Mouse (Mus musculus) CH12.LX (cell line): ENCODE results near the gene Rhob. TPM values are rescaled to one million over a fixed set of nuclear protein-coding genes. Genes with fewer than 3 reads are reported as not detected.

ENCODE experiments used
- DNase-seq: peaks from one replicate; pipeline ENCODE4 v3.0.0-alpha.2; 2013; ENCODE audit errors: extremely low read depth
- H3K27ac ChIP-seq: 2 replicates; pipeline ENCODE4 v1.5.1; 2012; ENCODE audit warnings: low read depth, mild to moderate bottlenecking, control low read depth, moderate library complexity; ENCODE audit not compliant: insufficient read depth
- H3K27me3 ChIP-seq: replicated peaks from 2 replicates; pipeline ENCODE3; 2012; ENCODE audit warnings: inconsistent platforms
- H3K36me3 ChIP-seq, 2 experiments: replicated peaks in 1 of 2; 2 replicates each; pipeline versions ENCODE3 to v1.6.1; 2012; ENCODE audit warnings: inconsistent platforms in 1 of 2, low read length in 1 of 2, mild to moderate bottlenecking in 1 of 2, mixed read lengths in 1 of 2, moderate library complexity in 1 of 2; ENCODE audit not compliant: control insufficient read depth in 1 of 2, insufficient read depth in 1 of 2
- H3K4me1 ChIP-seq, 2 experiments: 2 replicates each; pipeline ENCODE4 v1.6.1; 2012; ENCODE audit warnings: inconsistent platforms in 1 of 2, moderate library complexity in 1 of 2; ENCODE audit not compliant: insufficient read depth in 2 of 2, control insufficient read depth in 1 of 2
- H3K4me2 ChIP-seq: 2 replicates; pipeline ENCODE4 v1.6.1; 2012; ENCODE audit warnings: low read depth, mild to moderate bottlenecking, control low read depth; ENCODE audit not compliant: poor library complexity, insufficient read depth, severe bottlenecking
- H3K4me3 ChIP-seq, 3 experiments: fragments of 150-350 bp in 1 of 3; sonication (generic) in 1 of 3; replicated peaks in 1 of 3; 2 replicates each; pipeline versions ENCODE3 to v1.5.1; 2011 to 2012; ENCODE audit warnings: low read depth in 2 of 3, low read length in 2 of 3, mild to moderate bottlenecking in 2 of 3, moderate library complexity in 2 of 3, control low read depth in 1 of 3, improper control_type of control experiment in 1 of 3, inconsistent platforms in 1 of 3, mixed read lengths in 1 of 3; ENCODE audit not compliant: poor library complexity in 1 of 3
- H3K79me2 ChIP-seq: replicated peaks from 2 replicates; pipeline ENCODE4 v1.6.1; 2012; ENCODE audit warnings: mild to moderate bottlenecking, moderate library complexity; ENCODE audit not compliant: control insufficient read depth, poor library complexity, insufficient read depth, severe bottlenecking; ENCODE audit errors: extremely low read depth
- H3K9ac ChIP-seq: 2 replicates; pipeline ENCODE4 v1.6.1; 2012; ENCODE audit warnings: low read depth, mild to moderate bottlenecking, control low read depth, moderate library complexity; ENCODE audit not compliant: insufficient read depth
- H3K9me3 ChIP-seq: replicated peaks from 2 replicates; pipeline ENCODE3; 2012; ENCODE audit warnings: low read length, inconsistent platforms, mixed read lengths
- BHLHE40 ChIP-seq: IDR thresholded peaks from 2 replicates; pipeline ENCODE4 v1.6.1; 2011; ENCODE audit warnings: mild to moderate bottlenecking, low read depth, low read length, improper control_type of control experiment
- CTCF ChIP-seq, 2 experiments: IDR thresholded peaks in 1 of 2; conservative IDR thresholded peaks in 1 of 2; 2 replicates each; pipeline ENCODE4 v1.5.1; 2011 to 2012; ENCODE audit warnings: low read depth in 2 of 2, low read length in 2 of 2, improper control_type of control experiment in 1 of 2, inconsistent platforms in 1 of 2, mild to moderate bottlenecking in 1 of 2, moderate library complexity in 1 of 2
- E2F4 ChIP-seq: IDR thresholded peaks from 2 replicates; pipeline ENCODE4 v1.6.1; 2011; ENCODE audit warnings: low read depth, low read length, improper control_type of control experiment; ENCODE audit not compliant: insufficient replicate concordance
- ETS1 ChIP-seq: conservative IDR thresholded peaks from 2 replicates; pipeline ENCODE4 v1.6.1; 2012; ENCODE audit warnings: low read depth, mild to moderate bottlenecking, inconsistent platforms, low read length, improper control_type of control experiment, moderate library complexity
- GABPA ChIP-seq: IDR thresholded peaks from 2 replicates; pipeline ENCODE4 v1.6.1; 2012; ENCODE audit warnings: low read depth, low read length, improper control_type of control experiment, inconsistent platforms; ENCODE audit not compliant: insufficient replicate concordance
- HCFC1 ChIP-seq: IDR thresholded peaks from 2 replicates; pipeline ENCODE4 v1.6.1; 2012; ENCODE audit warnings: low read depth, mild to moderate bottlenecking, inconsistent platforms, low read length, improper control_type of control experiment
- IRF4 ChIP-seq: IDR thresholded peaks from 2 replicates; pipeline ENCODE4 v1.6.1; 2014; ENCODE audit warnings: low read depth, mild to moderate bottlenecking, inconsistent platforms, low read length, improper control_type of control experiment
- KAT2A ChIP-seq: IDR thresholded peaks from 2 replicates; pipeline ENCODE4 v1.6.1; 2012; ENCODE audit warnings: low read length, improper control_type of control experiment, inconsistent platforms; ENCODE audit not compliant: insufficient replicate concordance
- MAZ ChIP-seq: IDR thresholded peaks from 2 replicates; pipeline ENCODE4 v1.6.1; 2012; ENCODE audit warnings: low read depth, mild to moderate bottlenecking, inconsistent platforms, low read length, improper control_type of control experiment, moderate library complexity
- MXI1 ChIP-seq: IDR thresholded peaks from 2 replicates; pipeline ENCODE4 v1.6.1; 2011; ENCODE audit warnings: mild to moderate bottlenecking, low read depth, low read length, improper control_type of control experiment
- NRF1 ChIP-seq: IDR thresholded peaks from 2 replicates; pipeline ENCODE4 v1.6.1; 2014; ENCODE audit warnings: low read depth, mild to moderate bottlenecking, inconsistent platforms, low read length, improper control_type of control experiment, moderate library complexity
- PAX5 ChIP-seq: IDR thresholded peaks from 2 replicates; pipeline ENCODE4 v1.6.1; 2012; ENCODE audit warnings: low read length, inconsistent platforms, mixed read lengths
- POLR2A ChIP-seq: IDR thresholded peaks from 2 replicates; pipeline ENCODE4 v1.6.1; 2011; ENCODE audit warnings: low read depth, mild to moderate bottlenecking, improper control_type of control experiment, low read length
- RAD21 ChIP-seq: IDR thresholded peaks from 2 replicates; pipeline ENCODE4 v1.6.1; 2011; ENCODE audit warnings: low read depth, mild to moderate bottlenecking, low read length, improper control_type of control experiment, moderate library complexity
- SIN3A ChIP-seq: IDR thresholded peaks from 2 replicates; pipeline ENCODE4 v1.6.1; 2012; ENCODE audit warnings: low read length, improper control_type of control experiment, inconsistent platforms
- SMC3 ChIP-seq: IDR thresholded peaks from 2 replicates; pipeline ENCODE4 v1.6.1; 2011; ENCODE audit warnings: low read depth, low read length, improper control_type of control experiment
- TCF12 ChIP-seq: IDR thresholded peaks from 2 replicates; pipeline ENCODE4 v1.6.1; 2014; ENCODE audit warnings: low read depth, mild to moderate bottlenecking, inconsistent platforms, low read length, improper control_type of control experiment
- UBTF ChIP-seq: IDR thresholded peaks from 2 replicates; pipeline ENCODE4 v1.6.1; 2012; ENCODE audit warnings: low read depth, mild to moderate bottlenecking, inconsistent platforms, low read length, improper control_type of control experiment, moderate library complexity
- USF1 ChIP-seq: IDR thresholded peaks from 2 replicates; pipeline ENCODE4 v1.6.1; 2014; ENCODE audit warnings: low read depth, mild to moderate bottlenecking, inconsistent platforms, low read length, improper control_type of control experiment
- USF2 ChIP-seq: conservative IDR thresholded peaks from 2 replicates; pipeline ENCODE4 v1.6.1; 2011; ENCODE audit warnings: low read depth, low read length, improper control_type of control experiment
- ZKSCAN1 ChIP-seq: IDR thresholded peaks from 2 replicates; pipeline ENCODE4 v1.6.1; 2012; ENCODE audit warnings: low read depth, inconsistent platforms, low read length, improper control_type of control experiment, borderline replicate concordance
- ZNF384 ChIP-seq: IDR thresholded peaks from 2 replicates; pipeline ENCODE4 v1.6.1; 2012; ENCODE audit warnings: low read depth, low read length, improper control_type of control experiment, inconsistent platforms
- dilution Hi-C: fragments of 300-500 bp; cut with MboI; formaldehyde crosslinking; loops from 2 replicates; pipeline ENCODE4 v1.14.3; 2020; ENCODE audit warnings: low sequenced_read_pairs; ENCODE audit not compliant: extremely low pct_unique_long_range_greater_than_20kb, extremely low pct_ligation_motif_present
- in situ Hi-C: fragments of 300-500 bp; cut with MboI; formaldehyde crosslinking; loops from 3 replicates; pipeline ENCODE4 v1.14.3; 2019; ENCODE audit warnings: low sequenced_read_pairs, low pct_ligation_motif_present, low pct_unique_long_range_greater_than_20kb, mixed read lengths
- polyA plus RNA-seq: library from polyadenylated mRNA; unstranded; fragments of >175 nt; gene quantifications from 2 replicates; pipeline ENCODE4 v1.2.1, GENCODE M21; 2012; ENCODE audit warnings: low read depth; ENCODE audit not compliant: insufficient read length
- total RNA-seq, 2 experiments: library from RNA; depleted of rRNA; stranded (reverse); fragments of 300-350 nt in 1 of 2; fragments of >200 nt in 1 of 2; gene quantifications; 2 replicates each; pipeline ENCODE4 v1.2.3; 2012 to 2014

Gene Rhob
- total and polyA plus RNA-seq, 3 experiments = 42.1 to 54.1 (median 52.9) TPM

GRCm38 (mm10) chr12:8509693-8510092 is 9.9 kb upstream of the Rhob start:
- dilution Hi-C loops = no loop called here
- in situ Hi-C loops = no loop called here
- H3K4me1 ChIP-seq = 0 out of 4 replicates have a peak, but pooled peaks cover 0 to 2% of the 10 kb centered on the region in 2 experiments
- no peak overlapping the region for H3K27ac ChIP-seq
- no peak overlapping the region for H3K4me3 ChIP-seq
- no peaks in the 10 kb centered on the region for H3K27me3 ChIP-seq
- no peak for DNase-seq
- TF ChIP-seq GABPA = no peak
- no peak for TF ChIP-seq CTCF (conservative IDR thresholded peaks at IDR 0.05 in 1 of 2, IDR thresholded peaks at IDR 0.05 in 1 of 2; ENCODE audit: low read depth in 2 of 2, low read length in 2 of 2)
- TF ChIP-seq ETS1 = no peak
- no peak for TF ChIP-seq POLR2A
- TF ChIP-seq RAD21 = no peak
- TF ChIP-seq IRF4 = no peak
- TF ChIP-seq E2F4 = no peak
- TF ChIP-seq BHLHE40 = no peak
- TF ChIP-seq SIN3A = no peak
- no peak for TF ChIP-seq ZKSCAN1
- no peak for TF ChIP-seq SMC3
- TF ChIP-seq USF1 = no peak
- no peak for TF ChIP-seq USF2
- no peak for TF ChIP-seq MXI1
- TF ChIP-seq HCFC1 = no peak
- TF ChIP-seq UBTF = no peak
- no peak for TF ChIP-seq NRF1
- TF ChIP-seq PAX5 = no peak
- TF ChIP-seq MAZ = no peak
- no peaks in the 10 kb centered on the region for H3K36me3 ChIP-seq
- H3K79me2 ChIP-seq = no peaks in the 10 kb centered on the region
- H3K4me2 ChIP-seq = no peak overlapping the region
- H3K9me3 ChIP-seq = no peaks in the 10 kb centered on the region
- H3K9ac ChIP-seq = no peak overlapping the region

GRCm38 (mm10) chr12:8506954-8507707 is 7.3 kb upstream of the Rhob start:
- TF ChIP-seq POLR2A = no peak
- no peak for TF ChIP-seq TCF12
- TF ChIP-seq ZNF384 = no peak
- TF ChIP-seq KAT2A = no peak
- TF ChIP-seq MAZ = no peak
- in situ Hi-C loops (no loop called here), dilution Hi-C loops (no loop called here)
- H3K9ac ChIP-seq = no peak overlapping the region
- H3K79me2 ChIP-seq = no peaks in the 10 kb centered on the region
- H3K4me3 ChIP-seq = no peak overlapping the region
- peaks cover 0 to 3% of the 10 kb centered on the region in 2 experiments; a peak in 1 of 4 replicates for H3K4me1 ChIP-seq
- no peaks in the 10 kb centered on the region for H3K27me3 ChIP-seq
- no peak overlapping the region for H3K27ac ChIP-seq
- no peak overlapping the region for H3K4me2 ChIP-seq
- no peaks in the 10 kb centered on the region for H3K36me3 ChIP-seq
- no peak for DNase-seq
- no peaks in the 10 kb centered on the region for H3K9me3 ChIP-seq
